Mouse (Mus musculus) neural tube, embryonic 10.5 days (tissue): ENCODE results near the gene Ly6g5c.

ENCODE experiments used
- DNase-seq: peaks from one replicate; pipeline ENCODE4 v3.0.0-alpha.2; 2017; ENCODE audit warnings: low spot score; ENCODE audit errors: extremely low spot score

Ly6g5c gene

DNA sequence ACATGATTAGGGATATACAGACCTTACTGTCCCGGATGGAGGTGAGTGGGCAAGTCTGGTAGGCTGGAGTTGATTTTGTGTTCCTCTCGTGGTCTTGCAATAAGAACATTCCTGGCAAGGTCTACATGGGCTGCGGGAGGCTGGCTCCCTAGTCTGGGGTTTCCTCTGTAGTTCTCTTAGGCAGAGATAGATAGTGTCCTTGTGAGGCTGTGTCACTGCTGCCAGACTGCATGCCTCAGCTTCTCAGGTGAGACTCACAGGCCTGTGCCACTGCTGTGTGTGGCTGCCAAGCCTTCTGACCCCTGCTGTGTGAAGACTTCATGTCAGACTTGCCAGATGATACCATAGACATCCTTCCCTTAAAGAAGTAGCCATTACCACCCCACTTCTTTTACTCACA, 31.2 kb downstream of the Ly6g5c start:
- no peak for DNase-seq

DNA sequence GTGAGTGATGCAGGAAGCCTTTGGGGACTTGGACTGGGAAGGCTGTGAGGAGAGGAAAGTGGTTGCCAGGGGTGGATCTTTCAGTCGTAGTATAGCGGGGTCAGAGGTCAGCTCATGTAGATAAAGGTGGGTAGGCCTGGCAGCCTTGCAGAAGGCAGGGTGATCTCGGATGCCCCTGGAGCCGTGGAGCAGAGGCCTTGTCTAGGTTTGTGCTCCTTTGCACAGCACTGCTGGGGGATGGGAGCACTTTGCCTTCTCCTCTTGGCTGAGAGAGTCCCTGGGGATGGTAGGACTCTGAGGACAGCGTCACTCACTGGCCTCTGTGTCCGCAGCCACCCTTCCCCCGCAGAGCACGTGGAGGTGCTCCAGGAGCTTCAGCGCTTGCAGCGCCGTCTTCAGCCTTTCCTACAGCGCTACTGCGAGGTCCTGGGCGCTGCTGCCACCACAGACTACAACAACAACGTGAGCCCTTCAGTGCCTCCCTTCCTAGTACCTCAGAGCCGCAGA, 32.5 kb downstream of the Ly6g5c start:
- no peak for DNase-seq

- DNase-seq = no peak
These were observed 33.9 kb downstream of the Ly6g5c start for GRCm38 (mm10) chr17:35141971-35142370.

GRCm38 (mm10) chr17:35146139-35146538, 38.1 kb downstream of the Ly6g5c start:
- no peak for DNase-seq

GRCm38 (mm10) chr17:35147348-35147747, 39.3 kb downstream of the Ly6g5c start:
- no peak for DNase-seq

DNA sequence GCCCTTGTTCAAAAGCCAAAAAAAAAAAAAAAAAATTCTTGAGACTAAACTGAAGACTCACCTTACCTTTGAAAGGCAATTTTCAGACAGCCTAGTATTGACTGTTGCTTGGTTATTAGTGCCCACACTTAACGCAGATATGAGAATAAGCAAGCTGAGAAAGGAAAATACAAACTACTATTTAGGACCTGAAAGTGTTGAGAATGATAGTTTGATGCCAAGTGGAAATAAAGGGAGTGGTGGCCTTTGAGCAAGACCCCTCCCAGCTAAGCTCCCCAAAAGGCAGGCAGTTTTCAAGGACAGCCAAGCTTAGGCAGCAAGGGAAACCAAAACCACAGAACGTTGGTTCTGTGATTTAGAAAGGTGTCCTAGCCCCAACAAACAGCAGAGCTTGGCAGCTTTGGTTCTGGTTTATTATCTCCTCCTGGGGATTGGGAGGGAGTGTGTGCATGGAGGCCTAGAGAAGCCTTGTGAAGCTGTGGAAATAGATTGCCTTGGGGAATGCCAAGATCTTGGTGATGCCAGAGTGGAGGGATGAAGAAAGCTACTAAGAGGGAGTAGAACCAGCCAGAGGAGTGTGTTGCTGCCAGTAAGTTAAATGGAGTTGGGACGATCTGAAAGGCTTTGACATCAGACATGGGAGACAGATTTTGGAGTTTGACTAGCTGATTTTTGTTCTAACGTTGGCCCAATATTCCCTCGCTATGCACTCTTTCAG, 40.0 kb downstream of the Ly6g5c start:
- DNase-seq = no peak

DNA sequence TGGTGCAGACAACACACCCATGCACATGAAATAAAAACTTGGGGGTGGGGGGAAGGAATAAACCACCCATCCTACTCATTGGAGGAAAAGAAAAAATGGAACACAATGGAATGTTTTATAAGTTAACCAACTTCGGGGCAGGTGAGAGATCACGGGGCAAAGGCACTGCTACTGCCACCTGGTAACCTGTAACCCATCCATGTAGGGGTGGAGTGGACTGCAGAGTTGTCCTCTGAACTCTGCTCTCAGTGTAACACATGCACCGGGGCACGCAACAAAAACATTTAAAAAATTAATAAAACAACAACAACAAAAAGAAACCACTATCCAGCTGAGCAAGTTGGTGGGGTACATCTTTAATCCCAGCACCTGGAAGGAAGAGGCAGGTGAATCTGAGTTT, 44.0 kb downstream of the Ly6g5c start:
- DNase-seq = no peak

- DNase-seq = no peak
These were observed 45.0 kb downstream of the Ly6g5c start for GRCm38 (mm10) chr17:35153077-35153476.

DNA sequence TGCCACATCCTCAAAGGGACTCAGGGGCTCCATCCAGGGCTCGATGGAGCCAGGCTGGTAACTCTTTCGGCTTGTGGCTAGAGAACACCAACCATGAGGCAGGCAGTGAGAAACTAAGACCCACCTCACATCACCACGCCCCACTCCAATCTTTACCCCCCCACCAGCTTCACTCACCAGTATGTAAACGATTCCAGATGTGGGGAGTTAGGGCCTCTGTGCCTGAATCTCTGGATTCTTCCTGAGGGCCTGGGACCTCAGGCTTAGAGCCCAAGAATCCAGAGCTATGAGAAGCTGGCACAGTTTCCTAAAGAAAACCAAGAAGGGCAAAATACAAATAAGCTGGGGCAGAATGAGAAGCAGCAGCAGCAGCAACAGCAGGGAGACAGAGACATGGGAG, 45.9 kb downstream of the Ly6g5c start:
- no peak for DNase-seq

- no peak for DNase-seq
These were observed 46.5 kb downstream of the Ly6g5c start for GRCm38 (mm10) chr17:35154616-35155015.

GRCm38 (mm10) chr17:35155451-35155850, 47.4 kb downstream of the Ly6g5c start:
- no peak for DNase-seq

DNA sequence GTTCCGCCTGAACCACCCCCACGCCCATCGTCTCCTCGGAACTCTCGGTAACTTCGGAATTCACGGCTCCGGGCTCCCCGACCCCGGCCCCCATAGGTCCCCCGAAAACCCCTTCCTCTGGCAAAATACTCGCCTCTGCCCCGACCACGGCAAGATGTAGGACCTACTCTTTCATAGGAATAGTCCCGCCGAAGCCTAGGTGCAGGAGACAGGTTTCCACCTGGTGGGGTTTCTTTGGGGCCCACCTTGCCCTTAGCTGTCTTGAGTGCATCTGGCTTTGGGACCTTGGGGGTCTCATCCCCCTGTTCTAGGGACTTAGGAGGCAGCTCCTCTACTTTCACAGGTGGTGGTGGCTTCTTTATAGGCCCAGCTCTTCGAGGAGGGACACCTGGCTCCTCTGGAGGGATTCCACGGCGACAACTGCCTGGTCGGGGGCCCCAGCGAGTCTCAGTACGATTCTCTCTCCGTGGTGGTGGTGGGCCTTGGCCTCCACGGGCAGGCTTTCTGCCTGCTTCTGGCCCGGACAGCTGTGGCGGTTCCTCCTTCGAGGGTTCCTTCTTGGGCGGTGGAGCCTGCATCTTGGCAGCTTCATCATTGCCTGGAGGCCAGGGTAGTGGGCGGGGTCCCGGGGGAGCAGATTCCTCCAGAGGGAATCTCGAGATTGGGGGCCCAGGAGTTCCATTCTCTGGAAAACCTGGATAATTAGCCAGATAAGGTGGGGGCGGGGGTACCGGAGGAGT, 48.6 kb downstream of the Ly6g5c start:
- DNase-seq = no peak

GRCm38 (mm10) chr17:35157254-35157653, 49.2 kb downstream of the Ly6g5c start:
- no peak for DNase-seq

DNA sequence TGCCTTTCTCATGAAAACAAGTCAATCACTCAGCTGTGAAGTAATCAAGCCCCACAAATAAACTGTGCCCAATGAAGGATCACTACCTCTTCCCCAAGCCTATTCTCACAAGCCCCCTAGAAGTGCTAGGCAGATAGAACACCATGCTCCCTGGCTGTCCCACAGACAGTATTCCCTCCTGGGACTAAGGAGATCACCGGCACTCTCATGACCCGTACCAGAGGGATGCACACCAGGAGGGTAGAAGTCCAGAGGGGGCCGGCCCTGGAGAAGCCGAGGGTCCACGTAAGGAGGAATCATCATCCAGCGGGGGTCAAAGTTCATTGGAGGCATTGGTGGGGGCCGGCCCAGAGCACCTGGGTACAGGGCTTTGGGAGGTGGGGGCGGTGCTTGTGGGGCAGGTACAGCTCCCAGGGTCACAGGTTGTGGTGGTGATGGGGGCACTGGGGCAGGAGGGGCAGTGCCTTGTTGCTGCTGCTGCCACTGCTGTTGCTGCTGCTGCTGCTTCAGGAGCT, 49.6 kb downstream of the Ly6g5c start:
- DNase-seq = no peak

DNA sequence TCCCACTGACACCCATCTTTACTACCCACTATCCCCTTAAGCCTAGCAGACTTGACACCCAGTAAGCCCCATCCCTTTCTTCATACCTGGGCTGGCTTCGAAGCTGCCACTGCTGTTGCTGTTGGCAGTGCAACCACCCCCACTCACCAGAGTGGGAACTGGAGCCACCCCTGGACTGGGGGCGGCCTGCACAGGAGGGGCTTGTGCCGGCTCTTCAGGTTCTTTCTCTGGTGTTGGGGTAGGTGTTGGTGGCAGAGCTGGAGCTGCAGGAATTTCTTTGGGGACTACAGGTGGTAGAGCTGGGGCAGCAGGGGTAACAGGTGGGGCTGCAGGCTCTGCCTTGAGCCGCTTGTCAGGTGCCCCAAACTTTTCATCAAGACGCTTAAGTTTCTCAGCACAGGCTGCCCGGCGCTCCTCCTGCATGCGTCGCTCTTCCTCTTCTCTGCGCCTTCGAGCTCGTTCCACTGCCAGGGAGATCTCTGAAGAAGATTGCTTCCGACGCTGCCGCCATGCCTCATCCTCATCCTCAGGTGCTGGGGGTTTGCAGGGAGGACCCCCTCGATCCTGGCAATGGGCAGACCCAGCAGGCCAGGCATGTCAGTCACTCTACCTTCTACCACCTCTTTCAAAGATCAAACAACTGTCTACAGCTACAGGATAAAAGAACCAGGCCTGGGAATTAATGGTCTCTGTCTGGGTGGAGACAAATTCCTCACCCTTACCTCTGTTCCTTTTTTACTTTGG, 50.9 kb downstream of the Ly6g5c start:
- DNase-seq = no peak

GRCm38 (mm10) chr17:35159638-35160037, 51.6 kb downstream of the Ly6g5c start:
- DNase-seq = no peak

- no peak for DNase-seq
These were observed 53.3 kb downstream of the Ly6g5c start for GRCm38 (mm10) chr17:35161421-35161820.
